Mouse (Mus musculus): ENCODE data around the gene Klk12. TPM values are rescaled to one million over a fixed set of nuclear protein-coding genes. Genes with fewer than 3 reads are reported as not detected.

Gene Klk12
- total RNA-seq (2021) = not detected
- long read RNA-seq, experiment 1 = 0 reads
- long read RNA-seq, experiment 2 = 0 reads

- intact Hi-C loops (cut with DNase I) = no loop called here
Measured at GRCm38 (mm10) chr7:43768597-43768996, at the start of gene Klk12. Klk12 (plus strand) TSS chr7:43768897.

GRCm38 (mm10) chr7:43747788-43748187 is 20.9 kb upstream of the Klk12 start:
- intact Hi-C loops (cut with DNase I) = no loop called here
- no peak for DNase-seq (ENCODE audit: low spot score in 2 of 2)

More at GRCm38 (mm10) chr7:43768597-43768996, at the start of gene Klk12:
- no peak for DNase-seq (ENCODE audit: low spot score in 2 of 2)

- DNase-seq (ENCODE audit: low spot score in 2 of 2) = no peak
- intact Hi-C loops (cut with DNase I) = no loop called here
Measured at GRCm38 (mm10) chr7:43752806-43753205, 15.9 kb upstream of the Klk12 start.

- no peak for DNase-seq (ENCODE audit: low spot score in 2 of 2)
Measured at GRCm38 (mm10) chr7:43766484-43766883, 2.2 kb upstream of the Klk12 start.

GRCm38 (mm10) chr7:43769636-43770035 is 939 bp downstream of the Klk12 start:
- no peak for DNase-seq (ENCODE audit: low spot score in 2 of 2)
- intact Hi-C loops (cut with DNase I) = no loop called here

More at GRCm38 (mm10) chr7:43766484-43766883, 2.2 kb upstream of the Klk12 start:
- intact Hi-C loops (cut with DNase I) = no loop called here

DNA sequence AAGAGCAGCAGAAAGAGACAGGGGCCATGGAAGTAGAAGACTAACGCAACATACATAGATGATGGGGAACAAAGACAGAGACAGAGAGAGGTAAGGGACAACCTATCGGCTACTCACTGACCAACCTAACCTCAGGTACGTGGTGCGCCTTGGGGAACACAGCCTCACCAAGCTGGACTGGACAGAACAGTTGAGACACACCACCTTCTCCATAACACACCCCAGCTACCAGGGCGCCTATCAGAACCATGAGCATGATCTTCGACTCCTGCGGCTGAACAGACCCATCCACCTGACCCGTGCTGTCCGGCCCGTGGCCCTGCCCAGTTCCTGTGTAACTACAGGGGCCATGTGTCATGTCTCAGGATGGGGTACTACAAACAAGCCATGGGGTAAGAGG is 2.0 kb downstream of the Klk12 start:
- intact Hi-C loops (cut with DNase I) = no loop called here
- no peak for DNase-seq (ENCODE audit: low spot score in 2 of 2)

DNA sequence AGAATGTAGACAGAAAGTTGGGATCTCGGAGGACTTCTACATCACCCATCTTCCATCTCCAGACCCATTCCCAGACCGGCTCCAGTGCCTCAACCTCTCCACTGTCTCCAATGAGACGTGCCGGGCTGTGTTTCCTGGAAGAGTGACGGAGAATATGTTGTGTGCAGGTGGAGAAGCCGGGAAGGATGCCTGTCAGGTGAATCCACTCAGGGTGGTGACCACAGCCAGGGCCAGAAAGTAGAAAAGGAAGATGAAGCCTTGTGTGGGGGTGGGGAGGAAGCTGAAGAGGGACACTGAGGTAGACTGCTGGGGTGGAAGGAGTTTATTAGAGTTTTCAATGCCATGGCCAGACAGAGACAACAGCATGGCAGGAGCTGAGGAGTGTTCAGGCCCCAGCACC is 3.2 kb downstream of the Klk12 start:
- no peak for DNase-seq (ENCODE audit: low spot score in 2 of 2)
- intact Hi-C loops (cut with DNase I) = no loop called here

GRCm38 (mm10) chr7:43772901-43773300 is 4.2 kb downstream of the Klk12 start:
- no peak for DNase-seq (ENCODE audit: low spot score in 2 of 2)
- intact Hi-C loops (cut with DNase I) = no loop called here

DNA sequence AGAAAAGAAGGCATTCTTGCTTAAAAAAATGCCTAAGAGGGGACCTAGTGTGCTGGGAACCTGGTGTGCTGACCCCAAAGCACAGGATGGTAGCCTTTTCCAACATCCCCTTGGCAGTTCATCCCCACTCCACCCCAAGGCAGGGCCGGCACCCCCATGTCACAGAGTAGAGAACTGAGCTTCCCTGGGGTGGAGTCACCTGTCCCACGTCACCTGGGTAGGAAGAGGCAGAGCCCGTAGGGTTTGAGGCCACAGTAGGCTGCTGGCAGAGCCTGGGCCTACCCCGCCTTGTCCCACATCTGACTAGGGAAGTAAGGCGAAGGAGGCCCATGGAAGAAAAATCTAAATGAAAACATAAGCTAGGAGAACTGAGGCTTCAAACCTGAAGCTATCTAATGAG is 5.7 kb downstream of the Klk12 start, which contains the start of gene Klk11:
TSS of gene Klk11 (plus strand) at position 241 of the 400 bp plus-strand sequence.
- intact Hi-C loops (cut with DNase I) = no loop called here
- no peak for DNase-seq (ENCODE audit: low spot score in 2 of 2)

GRCm38 (mm10) chr7:43774802-43775201 is 6.1 kb downstream of the Klk12 start:
- intact Hi-C loops (cut with DNase I) = no loop called here
- no peak for DNase-seq (ENCODE audit: low spot score in 2 of 2)

GRCm38 (mm10) chr7:43775311-43776057 is 6.8 kb downstream of the Klk12 start:
- intact Hi-C loops (cut with DNase I) = no loop called here
- DNase-seq (ENCODE audit: low spot score in 2 of 2) = no peak

DNA sequence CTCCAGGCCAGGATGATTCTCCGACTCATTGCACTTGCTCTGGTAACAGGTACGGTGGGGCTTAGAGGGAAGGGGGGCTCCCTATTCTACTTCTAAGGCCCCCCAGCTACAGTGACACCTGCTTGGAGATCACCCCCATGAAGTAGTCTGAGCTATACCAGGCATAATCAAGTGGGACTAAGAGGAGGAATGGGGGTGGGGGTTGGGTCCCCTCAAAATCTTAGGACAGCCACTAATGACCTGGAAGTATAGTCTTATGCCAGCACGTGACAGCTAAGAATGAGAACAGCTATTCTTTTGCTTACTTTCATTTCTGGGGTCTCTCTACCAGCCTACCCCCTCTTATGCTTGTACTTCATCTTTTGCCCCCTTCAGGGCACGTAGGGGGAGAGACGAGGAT is 7.8 kb downstream of the Klk12 start:
- DNase-seq (ENCODE audit: low spot score in 2 of 2) = no peak
- intact Hi-C loops (cut with DNase I) = no loop called here

- DNase-seq (ENCODE audit: low spot score in 2 of 2) = no peak
- intact Hi-C loops (cut with DNase I) = no loop called here
Measured at GRCm38 (mm10) chr7:43777423-43777822, 8.7 kb downstream of the Klk12 start.

DNA sequence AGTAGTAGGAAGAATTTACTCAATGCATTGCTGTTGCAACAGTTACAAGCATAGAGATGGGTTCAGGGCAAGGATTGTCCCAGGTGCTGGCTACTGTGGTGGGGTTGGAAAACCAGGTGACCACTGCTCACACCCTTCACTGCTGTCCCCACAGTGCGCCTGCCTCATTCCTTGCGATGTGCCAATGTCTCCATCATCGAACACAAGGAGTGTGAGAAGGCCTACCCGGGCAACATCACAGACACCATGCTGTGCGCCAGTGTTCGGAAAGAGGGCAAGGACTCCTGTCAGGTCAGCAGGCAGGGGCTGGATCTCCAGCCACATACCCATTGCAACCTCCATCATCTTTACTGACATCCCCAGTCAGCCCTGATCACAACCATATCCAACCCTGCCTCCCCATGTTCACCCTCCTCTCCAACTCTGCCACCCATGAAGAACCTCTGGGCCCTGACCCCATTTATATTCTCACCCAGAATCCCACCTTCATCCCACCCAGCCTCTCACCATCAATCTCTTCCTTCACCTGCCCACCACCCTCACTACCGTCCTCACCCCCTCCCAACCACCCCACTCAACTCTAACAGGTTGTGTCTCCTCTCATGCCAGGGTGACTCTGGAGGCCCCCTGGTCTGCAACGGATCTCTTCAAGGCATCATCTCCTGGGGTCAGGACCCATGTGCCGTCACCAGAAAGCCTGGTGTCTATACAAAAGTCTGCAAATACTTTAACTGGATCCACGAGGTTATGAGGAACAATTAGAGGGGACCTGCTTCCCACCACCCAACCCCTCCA is 9.7 kb downstream of the Klk12 start:
- intact Hi-C loops (cut with DNase I) = no loop called here
- no peak for DNase-seq (ENCODE audit: low spot score in 2 of 2)

GRCm38 (mm10) chr7:43780241-43780640 is 11.5 kb downstream of the Klk12 start:
- intact Hi-C loops (cut with DNase I) = loop anchor here (5.0 kb wide), 1 partner anchor 98 kb away; no protein-coding TSS in a partner anchor
- DNase-seq (ENCODE audit: low spot score in 2 of 2) = no peak

DNA sequence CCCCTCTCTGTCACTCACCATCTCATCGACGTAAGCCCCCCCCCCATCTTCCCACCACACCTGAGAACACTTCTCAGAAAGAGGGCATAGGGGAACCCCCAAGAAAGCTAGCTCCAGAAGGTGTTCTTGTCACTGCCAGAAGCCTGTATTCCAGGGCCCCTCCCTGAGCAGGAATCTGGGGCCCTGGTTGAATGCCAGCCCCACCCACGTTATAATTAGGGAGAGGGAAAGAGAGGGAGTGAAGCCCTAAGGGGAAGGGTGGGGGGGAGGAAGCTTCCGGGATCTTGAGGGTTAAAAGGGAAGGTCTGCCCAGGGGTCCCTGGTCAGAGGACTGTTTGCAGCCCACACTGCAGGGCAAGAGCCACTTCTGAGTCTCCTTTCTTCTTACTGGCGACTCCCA is 12.0 kb downstream of the Klk12 start, which contains the start of gene Klk10:
TSS of gene Klk10 (plus strand) at position 290 of the 400 bp plus-strand sequence.
- no peak for DNase-seq (ENCODE audit: low spot score in 2 of 2)
- intact Hi-C loops (cut with DNase I) = loop anchor here (5.0 kb wide), 1 partner anchor 98 kb away; no protein-coding TSS in a partner anchor

GRCm38 (mm10) chr7:43781541-43781940 is 12.8 kb downstream of the Klk12 start:
- intact Hi-C loops (cut with DNase I) = loop anchor here (5.0 kb wide), 1 partner anchor 99 kb away; no protein-coding TSS in a partner anchor

GRCm38 (mm10) chr7:43782275-43783265 is 13.9 kb downstream of the Klk12 start:
- intact Hi-C loops (cut with DNase I) = loop anchor here (5.0 kb wide), 1 partner anchor 100 kb away; no protein-coding TSS in a partner anchor
- peak; percentile 39 to 78 for DNase-seq (ENCODE audit: low spot score in 2 of 2)

More at GRCm38 (mm10) chr7:43781541-43781940, 12.8 kb downstream of the Klk12 start:
- DNase-seq (ENCODE audit: low spot score in 2 of 2) = no peak

GRCm38 (mm10) chr7:43785286-43785685 is 16.6 kb downstream of the Klk12 start:
- intact Hi-C loops (cut with DNase I) = no loop called here
- DNase-seq (ENCODE audit: low spot score in 2 of 2) = peak in 1 of 2 experiments; percentile 24
